Mouse (Mus musculus) forebrain, embryonic 16.5 days (tissue): ENCODE results near the gene Ccl2. TPM values are rescaled to one million over a fixed set of nuclear protein-coding genes. Genes with fewer than 3 reads are reported as not detected.

Source experiments
- ATAC-seq: fragments of 200-750 bp; cut with Nextera tagmentation; 2 replicates; pipeline ENCODE4 v1.8.0; 2017; ENCODE audit warnings: mild to moderate bottlenecking, moderate library complexity
- H3K27ac ChIP-seq: fragments of 300-500 bp; sonication (generic); 2 replicates; pipeline ENCODE4 v1.5.1; 2014; ENCODE audit warnings: low read length, control low read depth
- H3K27me3 ChIP-seq: fragments of 300-500 bp; sonication (generic); replicated peaks from 2 replicates; pipeline ENCODE4 v1.6.1; 2014; ENCODE audit warnings: low read length; ENCODE audit not compliant: control insufficient read depth, insufficient read depth
- H3K36me3 ChIP-seq: fragments of 300-500 bp; sonication (generic); 2 replicates; pipeline ENCODE4 v1.6.1; 2014; ENCODE audit not compliant: control insufficient read depth, insufficient read depth
- H3K4me1 ChIP-seq: fragments of 300-500 bp; sonication (generic); replicated peaks from 2 replicates; pipeline ENCODE4 v1.6.1; 2014; ENCODE audit warnings: low read length; ENCODE audit not compliant: control insufficient read depth, insufficient read depth
- H3K4me2 ChIP-seq: fragments of 300-500 bp; sonication (generic); 2 replicates; pipeline ENCODE4 v1.6.1; 2014; ENCODE audit warnings: mild to moderate bottlenecking, low read length, control low read depth
- H3K4me3 ChIP-seq: fragments of 300-500 bp; sonication (generic); replicated peaks from 2 replicates; pipeline ENCODE4 v1.5.1; 2014; ENCODE audit warnings: mild to moderate bottlenecking, low read length, control low read depth
- H3K9ac ChIP-seq: fragments of 300-500 bp; sonication (generic); replicated peaks from 2 replicates; pipeline ENCODE4 v1.6.1; 2014; ENCODE audit warnings: low read depth, low read length, control low read depth
- H3K9me3 ChIP-seq: fragments of 300-500 bp; sonication (generic); 2 replicates; pipeline ENCODE4 v1.6.1; 2016; ENCODE audit warnings: low read length; ENCODE audit not compliant: control insufficient read depth
- WGBS: fragments of 180-500 bp; shearing (Covaris S2); extraction: QIAGEN DNeasy Blood & Tissue Kit; methylation state at CpG from one replicate; pipeline ENCODE4 v1.1.7; 2014; 5-methylcytosine and 5-hydroxymethylcytosine counted together
- polyA plus RNA-seq: library from polyadenylated mRNA; unstranded; fragments of >200 nt; fragmentation: Nextera tagmentation; extraction: Ambion mirVana; gene quantifications from 2 replicates; pipeline ENCODE4 v1.2.1, GENCODE M21; 2015

Gene Ccl2
- polyA plus RNA-seq, 1 experiment from 2014 or later: 0.47 TPM

- Histone ChIP-seq H3K27ac (no peak overlapping the region), H3K4me1 (no peaks in the 10 kb centered on the region), H3K9me3 (no peaks in the 10 kb centered on the region), H3K36me3 (no peaks in the 10 kb centered on the region), H3K4me2 (no peak overlapping the region), H3K4me3 (no peak overlapping the region), H3K27me3 (no peaks in the 10 kb centered on the region), H3K9ac (no peak overlapping the region)
- 72% methylated on average over 8 of the region's 8 CpGs for WGBS
- ATAC-seq: no peak
Observed at GRCm38 (mm10) chr11:82011411-82012193, 23.8 kb upstream of the Ccl2 start.

- ATAC-seq: no peak
- Histone ChIP-seq H3K4me2 (no peak overlapping the region), H3K4me3 (no peak overlapping the region), H3K27me3 (no peaks in the 10 kb centered on the region), H3K27ac (no peak overlapping the region), H3K9ac (no peak overlapping the region), H3K36me3 (no peaks in the 10 kb centered on the region), H3K9me3 (no peaks in the 10 kb centered on the region), H3K4me1 (no peaks in the 10 kb centered on the region)
- WGBS: 75% methylated on average over 1 of the region's 1 CpGs
Observed at GRCm38 (mm10) chr11:82013756-82014155, 21.6 kb upstream of the Ccl2 start.

DNA sequence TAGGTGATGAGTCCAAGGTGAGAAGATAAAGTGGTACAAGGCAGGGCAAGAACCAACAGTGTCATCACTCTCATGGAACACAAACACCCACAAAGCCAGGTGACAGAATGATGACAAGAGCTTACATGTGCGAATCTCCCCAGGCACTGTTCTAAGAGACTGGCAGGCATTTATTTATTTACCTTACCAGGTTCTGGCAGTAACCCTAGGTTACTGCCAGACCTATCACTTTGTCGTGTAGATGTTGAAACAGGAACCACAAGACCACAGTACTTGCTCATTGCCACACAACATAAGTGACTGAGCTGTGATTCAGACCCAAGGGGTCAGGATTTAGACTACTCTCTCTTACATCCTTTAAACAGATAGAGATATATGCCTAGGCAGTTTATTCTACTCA, 20.3 kb upstream of the Ccl2 start:
- 81% methylated on average over 2 of the region's 2 CpGs for WGBS
- Histone ChIP-seq H3K27ac (no peak overlapping the region), H3K4me2 (no peak overlapping the region), H3K27me3 (no peaks in the 10 kb centered on the region), H3K9ac (no peak overlapping the region), H3K4me3 (no peak overlapping the region), H3K36me3 (no peaks in the 10 kb centered on the region), H3K4me1 (no peaks in the 10 kb centered on the region), H3K9me3 (no peaks in the 10 kb centered on the region)
- no peak for ATAC-seq

DNA sequence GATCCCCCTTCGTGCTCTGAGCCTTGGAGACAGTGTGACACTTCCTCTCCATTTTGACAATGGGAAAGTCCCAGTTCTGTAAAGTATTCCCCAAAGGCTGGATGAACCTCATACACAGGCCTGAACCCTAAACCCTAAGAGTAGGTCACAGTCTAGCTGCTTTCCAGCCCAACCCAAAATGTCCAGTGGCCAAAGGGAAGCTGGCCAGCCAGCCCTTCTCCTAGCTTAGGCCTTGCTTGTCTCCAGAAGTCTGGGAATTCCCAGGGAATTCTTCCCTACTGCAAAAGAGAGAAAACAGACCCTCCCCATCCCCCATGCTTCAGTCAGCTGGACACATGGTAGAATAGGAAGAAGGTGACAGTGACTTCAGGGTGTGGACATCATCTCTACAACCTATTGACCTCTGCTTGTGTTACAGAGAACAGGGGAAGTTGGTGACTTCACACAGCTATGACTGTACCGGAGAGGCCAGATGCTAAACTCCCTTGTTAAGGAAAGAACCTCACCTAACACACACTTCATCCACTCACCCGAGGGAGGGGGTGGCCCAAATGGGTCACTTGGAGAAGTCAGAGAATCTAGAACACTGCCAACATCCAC, 19.1 kb upstream of the Ccl2 start:
- Histone ChIP-seq H3K9me3 (no peaks in the 10 kb centered on the region), H3K36me3 (no peaks in the 10 kb centered on the region), H3K9ac (no peak overlapping the region), H3K4me3 (no peak overlapping the region), H3K27ac (no peak overlapping the region), H3K4me1 (no peaks in the 10 kb centered on the region), H3K4me2 (no peak overlapping the region), H3K27me3 (no peaks in the 10 kb centered on the region)
- no peak for ATAC-seq
- WGBS: 80% methylated on average over 3 of the region's 3 CpGs

DNA sequence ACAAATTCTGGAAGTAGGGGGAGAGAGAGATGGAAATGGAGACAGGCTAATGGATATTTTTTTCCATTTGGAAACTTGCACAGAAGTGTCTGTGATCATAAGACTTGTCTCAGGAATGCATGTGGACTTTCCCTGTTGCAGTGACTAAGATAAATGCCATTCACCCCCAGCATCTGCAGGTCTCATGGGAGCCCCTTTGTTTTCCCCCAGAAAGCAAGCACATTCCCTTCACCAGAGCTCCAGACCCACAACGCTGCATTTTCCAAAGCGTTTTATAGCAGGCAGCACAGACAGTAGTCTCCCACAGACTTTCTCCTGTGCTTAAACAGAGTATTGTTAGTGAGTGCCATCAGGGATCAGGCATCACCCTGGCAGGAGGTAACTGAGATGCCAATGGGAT, 16.0 kb upstream of the Ccl2 start:
- Histone ChIP-seq H3K36me3 (no peaks in the 10 kb centered on the region), H3K4me3 (no peak overlapping the region), H3K4me1 (no peaks in the 10 kb centered on the region), H3K4me2 (no peak overlapping the region), H3K27me3 (no peaks in the 10 kb centered on the region), H3K27ac (no peak overlapping the region), H3K9ac (no peak overlapping the region), H3K9me3 (no peaks in the 10 kb centered on the region)
- no peak for ATAC-seq
- WGBS: 65% methylated on average over 2 of the region's 2 CpGs

GRCm38 (mm10) chr11:82019793-82020192, 15.6 kb upstream of the Ccl2 start:
- no peak overlapping the region for H3K4me3 ChIP-seq
- H3K27me3 ChIP-seq: no peaks in the 10 kb centered on the region
- H3K4me1 ChIP-seq: no peaks in the 10 kb centered on the region
- H3K9me3 ChIP-seq: no peaks in the 10 kb centered on the region
- no peak overlapping the region for H3K4me2 ChIP-seq
- no peak overlapping the region for H3K27ac ChIP-seq
- no peaks in the 10 kb centered on the region for H3K36me3 ChIP-seq
- no peak for ATAC-seq
- no peak overlapping the region for H3K9ac ChIP-seq

DNA sequence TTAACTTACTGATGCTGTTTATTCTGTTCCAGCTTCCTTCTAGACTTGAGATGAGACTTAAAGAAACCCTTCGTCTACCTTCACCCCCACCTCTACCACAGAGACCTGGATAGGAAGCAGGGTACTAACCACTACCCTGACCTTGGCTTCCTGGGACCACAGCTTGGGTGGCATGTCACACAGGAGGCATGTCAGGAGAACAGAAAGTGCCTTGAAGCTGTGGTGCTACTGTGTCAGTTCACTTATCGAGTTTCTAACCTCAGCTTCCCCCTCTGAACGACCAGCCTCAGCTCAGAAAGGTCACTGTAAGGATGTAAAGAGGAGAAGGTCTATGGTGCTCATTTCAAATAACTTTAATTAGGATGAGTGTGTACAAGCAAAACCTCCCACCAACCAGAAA, 14.0 kb upstream of the Ccl2 start:
- H3K4me2 ChIP-seq: no peak overlapping the region
- no peaks in the 10 kb centered on the region for H3K4me1 ChIP-seq
- ATAC-seq: no peak
- no peaks in the 10 kb centered on the region for H3K27me3 ChIP-seq
- H3K36me3 ChIP-seq: no peaks in the 10 kb centered on the region
- no peaks in the 10 kb centered on the region for H3K9me3 ChIP-seq
- H3K27ac ChIP-seq: no peak overlapping the region
- H3K4me3 ChIP-seq: no peak overlapping the region
- 75% methylated on average over 3 of the region's 3 CpGs for WGBS
- H3K9ac ChIP-seq: no peak overlapping the region

- Histone ChIP-seq H3K9ac (no peak overlapping the region), H3K36me3 (no peaks in the 10 kb centered on the region), H3K9me3 (no peaks in the 10 kb centered on the region), H3K27ac (no peak overlapping the region), H3K4me3 (no peak overlapping the region), H3K4me2 (no peak overlapping the region), H3K4me1 (no peaks in the 10 kb centered on the region), H3K27me3 (no peaks in the 10 kb centered on the region)
- 93% methylated on average over 6 of the region's 6 CpGs for WGBS
- ATAC-seq: no peak
Observed at GRCm38 (mm10) chr11:82022504-82023056, 12.8 kb upstream of the Ccl2 start.

DNA sequence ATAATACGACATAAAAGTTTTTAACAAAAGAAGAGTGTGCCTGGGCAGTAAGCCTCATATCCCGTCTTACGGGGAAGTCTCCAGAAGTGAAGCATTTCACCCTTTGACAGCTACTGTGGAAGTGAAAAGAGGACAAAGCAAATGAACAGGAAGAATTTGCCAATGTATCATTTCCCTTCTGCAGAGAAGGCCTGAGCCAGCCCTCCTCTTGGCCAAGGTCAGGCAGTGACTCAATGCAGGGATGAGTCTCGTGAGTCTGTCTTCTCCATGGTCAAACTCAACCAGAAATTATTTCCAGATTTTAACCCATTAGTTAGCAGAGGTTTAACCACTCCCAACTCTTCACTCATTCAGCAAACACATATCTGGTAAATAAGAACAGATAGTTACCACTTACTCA, 11.6 kb upstream of the Ccl2 start:
- ATAC-seq: no peak
- 82% methylated on average over 4 of the region's 4 CpGs for WGBS

More for the DNA sequence above, 11.6 kb upstream of the Ccl2 start:
- H3K4me2 ChIP-seq: no peak overlapping the region
- no peaks in the 10 kb centered on the region for H3K36me3 ChIP-seq
- no peak overlapping the region for H3K27ac ChIP-seq
- no peaks in the 10 kb centered on the region for H3K9me3 ChIP-seq
- H3K27me3 ChIP-seq: no peaks in the 10 kb centered on the region
- H3K4me1 ChIP-seq: no peaks in the 10 kb centered on the region
- no peak overlapping the region for H3K9ac ChIP-seq
- no peak overlapping the region for H3K4me3 ChIP-seq
